Comparison of ENCODE assay signal across 8 mouse cellular contexts in genomic region chr9:96543643-96544640, GRCm38 (mm10). TPM values are rescaled to one million over a fixed set of nuclear protein-coding genes. Genes with fewer than 3 reads are reported as not detected.
DNase-seq lines count a peak whose midpoint lies in the region; ATAC-seq and TF ChIP-seq lines count a peak whose summit lies in the region.

No protein-coding gene starts in this region.

- no peak overlapping the region for H3K27ac ChIP-seq in kidney, adult 2 months (ENCODE audit: insufficient read depth, low read depth, low read length)
- peak overlapping the region; percentile 41; the same call in 1 of the 2 replicates for H3K27ac ChIP-seq in hindbrain, postnatal 0 days
- no peak overlapping the region for H3K27ac ChIP-seq in limb, embryonic 15.5 days
- H3K27ac ChIP-seq in midbrain, embryonic 13.5 days = peak overlapping the region; percentile 80
- H3K27ac ChIP-seq in small intestine, adult 2 months (ENCODE audit: insufficient read depth, low read depth, low read length) = no peak overlapping the region

- no peaks in the 10 kb centered on the region for H3K9me3 ChIP-seq in hindbrain, postnatal 0 days (ENCODE audit: low read length)
- H3K9me3 ChIP-seq in limb, embryonic 15.5 days = no peaks in the 10 kb centered on the region
- H3K9me3 ChIP-seq in midbrain, embryonic 13.5 days = no peaks in the 10 kb centered on the region

- 42% methylated on average over 27 of the region's 27 CpGs for WGBS in kidney, adult 2 months
- WGBS in hindbrain, postnatal 0 days = 30% methylated on average over 27 of the region's 27 CpGs
- WGBS in limb, embryonic 15.5 days = 42% methylated on average over 27 of the region's 27 CpGs
- WGBS in midbrain, embryonic 13.5 days = 23% methylated on average over 27 of the region's 27 CpGs
- 56% methylated on average over 27 of the region's 27 CpGs for WGBS in small intestine, adult 2 months

- TF ChIP-seq POLR2A in kidney, adult 2 months (IDR thresholded peaks at IDR 0.05; ENCODE audit: low read depth, low read length) = no peak
- no peak for TF ChIP-seq POLR2A in small intestine, adult 2 months (IDR thresholded peaks at IDR 0.05; ENCODE audit: low read depth, low read length)

- H3K4me2 ChIP-seq in hindbrain, postnatal 0 days (ENCODE audit: low read depth, low read length) = peak overlapping the region; percentile 43
- H3K4me2 ChIP-seq in limb, embryonic 15.5 days = peak overlapping the region; percentile 7; the same call in 1 of the 2 replicates
- peak overlapping the region; percentile 50 for H3K4me2 ChIP-seq in midbrain, embryonic 13.5 days (replicated peaks)

- 0 out of 2 replicates have a peak, but pooled peaks have one; percentile 26 for TF ChIP-seq CTCF in kidney, adult 2 months (conservative IDR thresholded peaks at IDR 0.05; ENCODE audit: insufficient read depth, insufficient read length, low read depth, low read length)
- TF ChIP-seq CTCF in hindbrain, postnatal 0 days (IDR thresholded peaks at IDR 0.05; ENCODE audit: low read depth) = peak; percentile 57
- peak; percentile 18; the same call in 1 of the 2 replicates for TF ChIP-seq CTCF in small intestine, adult 2 months (IDR thresholded peaks at IDR 0.05; ENCODE audit: extremely low read depth, insufficient read length, insufficient replicate concordance, low read depth, low read length)

- H3K27me3 ChIP-seq in kidney, adult 2 months (replicated peaks; ENCODE audit: control insufficient read depth, insufficient read depth, low read length) = no peaks in the 10 kb centered on the region
- no peaks in the 10 kb centered on the region for H3K27me3 ChIP-seq in hindbrain, postnatal 0 days (ENCODE audit: insufficient read depth, low read length)
- H3K27me3 ChIP-seq in limb, embryonic 15.5 days = no peaks in the 10 kb centered on the region
- no peaks in the 10 kb centered on the region for H3K27me3 ChIP-seq in midbrain, embryonic 13.5 days
- H3K27me3 ChIP-seq in small intestine, adult 2 months (ENCODE audit: control insufficient read depth, insufficient read depth, low read length) = no peaks in the 10 kb centered on the region

- no peaks in the 10 kb centered on the region for H3K36me3 ChIP-seq in kidney, adult 2 months (ENCODE audit: control insufficient read depth, insufficient read depth, low read length)
- peaks cover 26% of the 10 kb centered on the region for H3K36me3 ChIP-seq in hindbrain, postnatal 0 days (ENCODE audit: insufficient read depth, low read length)
- H3K36me3 ChIP-seq in limb, embryonic 15.5 days = peaks cover 33% of the 10 kb centered on the region
- peaks cover 27% of the 10 kb centered on the region for H3K36me3 ChIP-seq in midbrain, embryonic 13.5 days
- peaks cover 49% of the 10 kb centered on the region for H3K36me3 ChIP-seq in small intestine, adult 2 months (ENCODE audit: control insufficient read depth, insufficient read depth, low read length)

- no peak overlapping the region for H3K4me3 ChIP-seq in kidney, adult 2 months (ENCODE audit: insufficient read depth, low read depth, low read length)
- 0 out of 2 replicates have a peak overlapping the region, but pooled peaks have one; percentile 6 for H3K4me3 ChIP-seq in hindbrain, postnatal 0 days (ENCODE audit: low read length)
- H3K4me3 ChIP-seq in limb, embryonic 15.5 days = no peak overlapping the region
- peak overlapping the region; percentile 28 for H3K4me3 ChIP-seq in midbrain, embryonic 13.5 days (replicated peaks)
- no peak overlapping the region for H3K4me3 ChIP-seq in small intestine, adult 2 months (ENCODE audit: low read depth, low read length)

- H3K4me1 ChIP-seq in kidney, adult 2 months (ENCODE audit: control insufficient read depth, insufficient read depth, low read length) = no peaks in the 10 kb centered on the region
- H3K4me1 ChIP-seq in hindbrain, postnatal 0 days (ENCODE audit: insufficient read depth, low read length) = no peaks in the 10 kb centered on the region
- H3K4me1 ChIP-seq in limb, embryonic 15.5 days = 0 out of 2 replicates have a peak, but pooled peaks cover 1% of the 10 kb centered on the region
- peaks cover 8% of the 10 kb centered on the region for H3K4me1 ChIP-seq in midbrain, embryonic 13.5 days (replicated peaks)
- no peaks in the 10 kb centered on the region for H3K4me1 ChIP-seq in small intestine, adult 2 months (ENCODE audit: control insufficient read depth, insufficient read depth, insufficient read length, low read length)

- ATAC-seq in common myeloid progenitor, adult 5-6 weeks (replicated peaks; ENCODE audit: low read depth, poor library complexity, severe bottlenecking) = peak; percentile 100
- peak; percentile 90 for ATAC-seq in hindbrain, postnatal 0 days
- no peak for ATAC-seq in limb, embryonic 15.5 days (ENCODE audit: insufficient number of reproducible peaks, low FRiP score, low TSS enrichment, low read depth)
- peak; percentile 94 for ATAC-seq in midbrain, embryonic 13.5 days

- peak; percentile 40 for DNase-seq in kidney, adult 2 months
- DNase-seq in kidney, adult 11 months = no peak
- peak; percentile 74 for DNase-seq in gastrocnemius, postnatal 14 days
- DNase-seq in hindbrain, postnatal 0 days (ENCODE audit: low spot score) = peak; percentile 85

- H3K9ac ChIP-seq in hindbrain, postnatal 0 days (replicated peaks; ENCODE audit: low read length) = peak overlapping the region; percentile 35; the same call in 1 of the 2 replicates
- no peak overlapping the region for H3K9ac ChIP-seq in limb, embryonic 15.5 days
- H3K9ac ChIP-seq in midbrain, embryonic 13.5 days (replicated peaks) = peak overlapping the region; percentile 59; the same call in 1 of the 2 replicates

- intact Hi-C loops in gastrocnemius, postnatal 14 days (cut with DNase I; ENCODE audit: low total_unique reads) = no loop called here

RNA-seq across cellular contexts. Expression of gene Gm28729, which starts 18.9 kb away (rescaled TPM):
- not detected in 2 replicates for polyA plus RNA-seq in kidney, adult 2 months (2012; rRNA removed)
- not detected in 2 replicates for total RNA-seq in common myeloid progenitor, adult 5-6 weeks (2017)
- under 1 TPM; 0.44 to 0.62 TPM for total RNA-seq in gastrocnemius, postnatal 14 days (2021)
- 0.47 TPM in 1 of 2 replicates, not detected in the other for total RNA-seq in hindbrain, postnatal 0 days (2014; rRNA removed)
- polyA plus RNA-seq in hindbrain, postnatal 0 days (2015; fragmentation: Nextera tagmentation; extraction: Ambion mirVana) = 0.25 and 0.26 TPM in 2 replicates
- polyA plus RNA-seq in limb, embryonic 15.5 days (2015; fragmentation: Nextera tagmentation; extraction: Ambion mirVana) = 0.09 and 0.14 TPM in 2 replicates
- polyA plus RNA-seq in midbrain, embryonic 13.5 days (2015; fragmentation: Nextera tagmentation; extraction: Ambion mirVana) = 0.10 TPM in 1 of 2 replicates, not detected in the other
- polyA plus RNA-seq in small intestine, adult 2 months (2012; rRNA removed) = 0.08 TPM in 1 of 2 replicates, not detected in the other

Comparison
In these comparisons a context has a peak if more than half of its experiments do, and no peak if none do; other contexts are left out.
1. H3K27ac ChIP-seq: peak in hindbrain, postnatal 0 days (single experiment) and midbrain, embryonic 13.5 days (single experiment); none in kidney, adult 2 months (single experiment), limb, embryonic 15.5 days (single experiment) and small intestine, adult 2 months (single experiment).
2. H3K4me3 ChIP-seq: peak in hindbrain, postnatal 0 days (single experiment) and midbrain, embryonic 13.5 days (single experiment); none in kidney, adult 2 months (single experiment), limb, embryonic 15.5 days (single experiment) and small intestine, adult 2 months (single experiment).
3. Peak in every context shown above with its lines, with median percentiles within 50 percentile points of each other: CTCF ChIP-seq and H3K4me2 ChIP-seq.